Mouse (Mus musculus) activated CD4-positive, CD25-positive, alpha-beta regulatory T cell, adult 4 months (primary cell): ENCODE measurements around the gene Bckdhb. TPM values are rescaled to one million over a fixed set of nuclear protein-coding genes. Genes with fewer than 3 reads are reported as not detected.
"Not testable (repeated sequence)": the region's sequence is repeated elsewhere in the genome, so short reads cannot be mapped to it uniquely, and the experiment has no call there.

Experiments used
- ATAC-seq: one replicate; pipeline ENCODE4 v1.8.0; 2017
- polyA plus RNA-seq, 2 experiments: library from polyadenylated mRNA; unstranded; fragments of 100-300 nt; shearing (Covaris generic); gene quantifications; one replicate each; pipeline ENCODE4 v1.2.1; 2017

Gene Bckdhb
- 10 to 100 TPM in 1 of 2 experiments, 1 to 10 TPM in 1; 9.3 to 10.2 TPM for polyA plus RNA-seq

DNA sequence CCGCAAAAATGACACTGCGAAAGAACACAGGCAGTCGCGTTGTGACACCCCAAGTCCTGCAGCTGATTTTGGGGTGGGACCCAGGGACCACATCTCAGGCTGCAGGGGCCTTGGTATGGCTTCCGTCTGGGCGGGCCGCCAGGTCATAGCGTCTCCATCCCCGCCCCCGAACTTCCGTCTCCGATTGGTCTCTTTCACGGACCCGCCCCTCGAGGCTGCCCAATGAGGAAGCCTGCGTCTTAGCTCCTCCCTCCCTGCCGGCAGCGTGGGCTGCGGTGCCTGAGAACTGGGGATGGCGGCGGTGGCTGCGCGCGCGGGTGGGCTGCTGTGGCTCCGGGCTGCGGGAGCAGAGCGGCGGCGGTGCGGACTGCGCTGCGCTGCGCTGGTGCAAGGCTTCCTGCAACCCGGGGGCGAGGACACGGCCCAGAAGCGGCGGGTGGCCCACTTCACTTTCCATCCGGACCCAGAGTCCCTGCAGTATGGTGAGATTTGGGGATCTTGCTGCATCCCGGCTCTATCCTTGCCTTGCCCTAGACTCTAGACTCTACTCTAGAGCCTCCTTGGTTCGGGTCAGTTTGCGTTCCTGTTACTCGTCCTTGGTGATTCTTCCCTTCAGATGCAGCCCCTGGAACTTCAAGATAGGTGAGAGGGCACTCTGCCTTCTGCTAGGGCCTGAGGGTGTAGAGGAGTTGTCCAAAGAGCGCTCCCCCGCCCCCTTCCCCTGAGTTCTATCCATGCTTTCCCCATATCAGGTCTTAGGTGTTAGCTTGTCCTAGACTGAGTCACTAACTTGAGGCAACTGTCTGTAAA lies at the start of gene Bckdhb:
Gene Bckdhb, plus strand, starts transcription at position 268 of the 810 bp plus-strand sequence.
- peak; percentile 99 for ATAC-seq

DNA sequence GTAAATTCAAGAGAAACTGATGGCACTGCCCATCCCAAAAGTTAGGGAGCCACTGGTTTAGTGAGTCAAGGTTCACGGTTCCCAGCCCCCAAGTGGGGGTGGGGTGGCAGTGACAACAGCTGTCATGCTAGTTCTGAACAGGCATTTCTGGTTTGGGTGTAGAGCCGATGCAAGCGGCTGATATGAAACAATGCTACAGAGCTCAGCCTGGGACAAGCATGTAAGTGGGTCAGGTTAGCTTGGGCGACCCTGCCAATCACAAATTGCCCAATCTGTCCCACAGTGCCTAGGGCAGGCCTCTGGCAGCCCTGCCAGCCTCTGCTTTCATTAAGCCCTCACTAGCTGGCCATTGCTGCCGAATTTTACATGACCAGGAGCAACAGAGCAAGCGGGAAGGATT lies 42.8 kb upstream of the Bckdhb start:
- ATAC-seq: no peak

DNA sequence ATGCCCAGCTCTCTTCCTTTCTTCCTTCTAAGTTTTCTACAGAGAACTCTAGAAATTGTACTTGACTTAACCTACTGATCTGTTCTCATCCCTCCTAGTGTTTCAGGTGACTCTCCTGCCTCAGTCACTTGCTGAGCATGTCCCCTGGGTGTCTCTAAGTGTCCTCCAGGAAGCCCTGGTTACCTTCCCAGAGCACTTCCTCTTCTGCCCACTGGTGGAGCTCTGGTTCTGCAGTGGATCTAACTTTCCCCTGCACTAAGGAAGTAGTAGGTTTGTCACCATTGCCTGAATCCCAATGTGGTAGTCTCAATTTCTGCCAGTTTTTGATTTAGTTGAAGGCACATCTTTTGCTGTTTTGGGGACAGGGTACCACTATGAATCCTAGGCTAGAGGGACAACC lies 38.8 kb upstream of the Bckdhb start:
- ATAC-seq: no peak

DNA sequence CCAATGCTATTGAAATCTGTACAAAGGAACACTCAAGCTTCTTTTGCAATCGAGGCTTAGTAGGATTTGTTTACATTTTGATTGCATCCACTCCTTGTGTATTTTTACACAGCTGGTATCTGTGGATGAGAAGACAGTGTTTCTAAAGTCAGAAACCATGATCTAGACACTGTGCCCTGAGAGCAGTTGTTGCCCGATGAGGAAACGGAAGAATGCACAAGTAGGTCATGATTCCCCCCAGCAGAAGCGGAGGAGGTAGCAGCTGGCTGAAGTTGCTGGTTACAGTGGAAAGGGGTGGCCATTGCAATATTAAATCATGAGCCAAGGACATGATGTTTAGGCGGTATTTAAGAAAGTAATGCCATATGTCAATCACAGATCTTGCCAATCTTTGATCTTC lies 36.7 kb upstream of the Bckdhb start:
- no peak for ATAC-seq

DNA sequence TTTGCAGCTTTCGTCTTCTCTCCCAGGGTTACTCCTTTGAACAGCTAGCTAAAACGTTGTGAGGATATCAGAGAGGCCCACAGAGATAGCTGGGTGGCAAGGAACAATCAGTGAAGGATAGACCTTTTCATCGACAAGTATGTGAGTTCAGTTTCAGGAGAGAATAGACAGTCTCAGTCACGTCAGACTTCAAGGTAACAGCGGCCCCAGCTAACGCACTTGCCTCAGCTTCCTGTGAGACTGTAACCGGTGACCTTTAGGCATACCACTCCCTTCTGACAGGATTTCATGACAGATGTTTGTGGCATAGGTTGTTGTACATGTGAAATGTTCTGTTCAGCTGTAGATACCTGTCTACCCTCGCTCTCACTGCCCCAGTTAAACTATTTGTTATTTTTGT lies 31.9 kb upstream of the Bckdhb start:
- peak; percentile 93 for ATAC-seq

DNA sequence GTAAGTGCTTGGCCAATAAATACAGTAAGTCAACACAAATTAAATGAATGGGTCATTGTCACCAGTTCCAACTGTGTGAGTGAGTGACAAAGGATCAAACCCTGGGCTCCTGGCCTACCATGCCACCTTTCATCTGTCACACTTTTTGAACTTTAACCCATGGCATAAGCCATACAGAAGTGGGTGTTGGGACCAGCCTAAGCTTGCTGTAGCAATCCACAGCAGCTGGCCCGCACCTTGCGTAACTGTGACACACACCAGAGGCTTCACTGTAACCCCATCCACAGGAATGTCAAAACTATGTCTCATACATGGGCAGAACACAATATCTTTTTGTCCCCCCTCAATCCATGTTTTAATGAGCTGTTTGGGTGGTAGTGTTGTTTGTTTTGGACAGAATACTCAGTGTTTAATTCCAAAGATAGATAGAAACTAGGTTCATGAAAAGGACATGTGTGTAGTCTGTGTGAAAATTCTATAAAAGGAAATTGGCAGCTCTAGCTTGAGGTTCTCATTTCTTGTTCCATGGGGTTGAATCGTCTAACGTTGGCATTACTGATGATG lies 31.1 kb upstream of the Bckdhb start:
- peak; percentile 24 for ATAC-seq

DNA sequence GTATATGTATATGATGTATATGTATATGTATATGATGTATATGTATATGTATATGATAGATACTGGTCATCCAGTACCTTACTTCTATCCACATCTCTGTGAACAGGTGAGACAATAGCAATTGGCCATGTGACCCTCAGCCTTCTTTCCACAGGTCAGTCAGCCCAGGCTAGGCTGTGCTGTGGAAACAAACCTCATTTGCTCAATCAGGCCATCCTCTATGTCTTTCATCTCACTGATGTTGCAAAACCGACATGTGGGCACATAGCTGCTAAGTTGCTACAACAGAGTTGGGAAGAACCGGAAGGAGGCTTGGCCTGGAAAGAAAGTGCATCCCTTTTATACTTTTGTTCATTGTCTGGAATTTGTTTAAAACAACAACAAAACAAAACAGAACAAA lies 22.9 kb upstream of the Bckdhb start:
- no peak for ATAC-seq

DNA sequence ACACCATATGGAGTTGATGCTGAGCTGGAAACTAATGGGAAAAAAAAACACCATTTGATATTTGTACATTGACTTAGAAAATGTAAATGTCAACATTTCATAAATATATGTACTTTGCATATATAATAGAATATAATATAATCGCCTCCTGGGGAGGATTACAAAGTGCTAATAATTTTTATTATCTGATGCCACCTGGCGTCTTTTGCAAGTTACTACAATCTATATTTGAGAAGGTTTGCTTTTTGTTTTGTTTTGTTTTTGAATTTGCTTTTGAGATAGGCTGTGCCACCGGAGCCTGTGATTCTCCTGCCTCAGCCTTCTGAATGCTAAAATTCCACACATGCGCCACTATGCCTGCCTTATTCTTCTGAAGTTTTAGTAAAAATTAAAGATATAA lies 19.1 kb upstream of the Bckdhb start:
- ATAC-seq: peak; percentile 65

DNA sequence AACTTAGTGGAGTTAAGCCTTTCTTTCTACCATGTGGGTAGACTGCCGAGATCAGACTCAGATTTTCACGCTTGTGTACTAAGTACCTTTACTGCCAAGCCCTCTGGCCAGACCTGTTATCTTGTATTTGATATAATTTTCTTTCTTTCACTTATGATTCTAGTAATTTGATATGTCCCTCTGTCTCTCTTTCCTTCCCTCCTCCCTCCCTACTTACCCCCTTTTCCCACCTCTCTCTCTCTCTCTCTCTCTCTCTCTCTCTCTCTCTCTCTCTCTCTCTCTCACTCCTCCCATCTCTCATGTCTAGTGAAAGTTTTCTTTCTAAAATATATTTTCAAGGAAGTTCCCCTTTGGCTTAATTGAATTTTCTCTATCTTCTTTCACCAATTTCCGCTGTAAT lies 17.9 kb upstream of the Bckdhb start:
- no peak for ATAC-seq

DNA sequence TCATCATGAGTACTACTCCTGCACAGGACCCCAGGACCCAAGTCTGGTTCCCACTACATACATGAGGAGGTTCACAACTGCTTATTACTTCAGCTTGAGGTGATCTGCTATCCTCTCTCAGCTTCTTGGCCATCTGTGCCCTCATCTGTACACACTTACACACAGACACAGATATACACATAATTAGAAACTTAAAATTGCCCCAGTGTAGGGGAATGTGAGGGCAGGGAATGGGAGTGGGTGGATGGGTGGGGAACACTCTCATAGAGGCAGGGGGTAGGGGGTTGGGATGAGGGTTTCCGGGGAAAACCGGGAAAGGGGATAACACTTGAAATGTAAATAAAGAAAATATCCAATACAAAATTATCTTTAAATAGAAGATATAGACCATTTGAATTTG lies 15.1 kb upstream of the Bckdhb start:
- no peak for ATAC-seq

DNA sequence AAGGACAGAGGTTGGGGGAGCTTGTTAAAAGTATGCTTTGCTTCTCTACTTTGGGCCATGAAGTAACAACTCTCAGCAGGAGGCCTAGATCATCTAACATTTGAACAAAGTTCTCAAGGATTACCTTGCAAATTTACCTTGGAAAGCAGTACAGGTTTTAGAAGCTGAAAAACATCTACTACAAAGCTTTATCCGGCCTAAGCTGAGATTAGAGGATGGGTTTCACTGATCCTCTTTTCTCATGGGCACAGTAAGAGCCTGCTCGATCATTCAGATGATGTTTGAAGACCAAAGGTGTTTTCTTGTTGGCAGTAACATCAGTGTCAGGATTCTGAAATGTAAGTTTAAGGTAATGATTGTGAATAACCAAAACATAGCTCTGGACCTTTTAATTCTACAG lies 14.0 kb upstream of the Bckdhb start:
- no peak for ATAC-seq

DNA sequence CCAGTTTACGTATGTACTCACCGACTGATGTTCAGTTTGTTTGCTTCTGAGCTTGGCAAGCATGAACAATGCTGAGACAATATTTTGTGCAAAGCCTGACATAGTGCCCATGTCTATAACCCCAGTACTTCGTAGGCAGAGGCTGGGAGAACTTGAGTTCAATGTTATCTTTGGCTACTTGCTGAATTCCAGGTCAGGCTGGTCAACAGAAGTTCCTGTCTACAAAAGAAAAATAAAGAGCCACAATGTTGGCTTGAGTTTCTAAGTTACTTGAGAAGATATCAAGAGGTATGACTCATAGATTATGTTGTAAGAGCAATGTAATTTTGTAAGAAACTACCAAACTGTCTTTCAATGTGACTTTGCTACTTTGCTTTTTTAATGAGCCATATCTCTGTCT lies 2.9 kb upstream of the Bckdhb start:
- ATAC-seq: no peak

DNA sequence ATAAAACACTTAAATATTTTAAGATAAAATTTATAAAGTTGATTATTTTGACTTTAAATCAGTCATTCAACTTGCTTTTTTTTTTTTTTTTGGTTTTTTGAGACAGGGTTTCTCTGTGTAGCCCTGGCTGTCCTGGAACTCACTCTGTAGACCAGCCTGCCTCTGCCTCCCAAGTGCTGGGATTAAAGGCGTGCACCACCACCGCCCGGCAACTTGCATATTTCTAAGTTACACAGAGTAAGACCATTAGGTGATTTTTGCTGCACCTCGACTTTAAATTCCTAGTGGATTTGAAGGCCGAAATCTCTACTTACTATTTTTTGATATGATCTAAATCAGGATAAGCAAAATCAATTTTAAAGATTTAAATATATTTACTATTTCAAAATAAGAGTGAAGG lies 589 bp upstream of the Bckdhb start:
- ATAC-seq: no peak

DNA sequence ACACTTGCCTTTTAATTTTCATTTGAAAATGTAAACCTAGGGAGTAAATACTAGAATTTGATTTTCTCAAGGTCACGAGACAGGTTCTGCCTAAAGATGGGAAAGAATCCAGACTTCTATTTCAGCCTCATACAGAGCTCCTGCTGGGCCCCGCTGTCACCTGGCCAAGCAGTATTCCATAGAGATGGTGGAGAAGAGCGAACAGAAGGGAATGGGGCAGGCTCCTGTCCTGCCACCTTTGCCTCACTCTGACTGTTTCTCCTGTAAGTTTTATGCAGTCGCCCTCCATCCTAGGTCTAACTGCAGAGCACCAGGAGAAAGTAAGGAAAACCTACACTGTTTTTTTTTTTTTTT lies 720 bp downstream of the Bckdhb start:
- ATAC-seq: no peak

DNA sequence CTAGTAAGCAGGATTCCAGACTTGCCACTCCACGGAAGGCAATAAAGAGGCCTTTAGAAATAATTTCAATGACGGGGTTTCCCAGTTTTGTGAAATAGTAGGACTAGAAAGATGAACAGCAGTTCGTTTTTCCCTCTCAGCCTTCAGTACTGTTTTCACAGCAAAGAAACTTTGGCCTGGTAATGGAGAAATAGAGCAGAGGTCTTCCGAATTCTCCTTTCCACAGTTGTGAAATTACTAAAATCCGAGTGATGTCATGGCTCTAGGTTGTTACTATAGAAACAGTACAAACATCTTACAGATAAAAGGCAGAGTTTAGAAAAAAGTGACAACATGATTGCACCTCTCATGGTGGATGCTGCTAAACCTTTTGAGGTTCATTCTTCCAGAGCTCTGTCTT lies 1.4 kb downstream of the Bckdhb start:
- no peak for ATAC-seq

DNA sequence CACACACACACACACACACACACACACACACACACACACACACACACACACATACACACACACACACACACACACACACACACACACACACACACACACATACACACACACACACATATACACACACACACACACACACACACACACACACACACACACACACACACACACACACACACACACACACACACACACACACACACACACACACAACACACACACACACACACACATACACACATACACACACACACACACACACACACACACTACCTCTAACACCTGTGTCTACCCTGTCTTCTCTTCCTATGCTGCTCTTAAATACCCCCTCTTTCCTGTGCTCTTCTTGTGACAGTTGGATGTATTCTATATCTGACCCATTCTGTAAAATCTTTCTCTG lies 14.6 kb downstream of the Bckdhb start:
- ATAC-seq: not testable (repeated sequence)

DNA sequence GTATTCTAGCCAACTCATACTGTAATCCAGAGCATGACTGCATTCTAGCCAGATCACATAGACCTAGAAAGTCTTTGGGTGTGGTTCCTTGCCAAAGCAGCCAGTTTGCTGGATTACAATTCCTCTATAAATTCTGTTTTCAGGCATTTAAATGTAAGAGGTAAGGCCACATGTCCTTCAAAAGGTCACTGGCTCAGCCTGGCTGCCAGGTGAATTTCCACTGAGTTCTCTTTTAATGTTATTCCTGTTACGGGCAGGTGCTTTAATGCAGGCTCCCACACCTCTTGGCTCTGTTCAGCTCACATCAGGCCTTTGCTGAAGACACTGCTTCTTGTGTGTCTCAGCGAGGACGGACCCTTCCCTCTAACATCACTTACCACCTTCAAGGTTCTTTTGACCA lies 15.1 kb downstream of the Bckdhb start:
- ATAC-seq: no peak

DNA sequence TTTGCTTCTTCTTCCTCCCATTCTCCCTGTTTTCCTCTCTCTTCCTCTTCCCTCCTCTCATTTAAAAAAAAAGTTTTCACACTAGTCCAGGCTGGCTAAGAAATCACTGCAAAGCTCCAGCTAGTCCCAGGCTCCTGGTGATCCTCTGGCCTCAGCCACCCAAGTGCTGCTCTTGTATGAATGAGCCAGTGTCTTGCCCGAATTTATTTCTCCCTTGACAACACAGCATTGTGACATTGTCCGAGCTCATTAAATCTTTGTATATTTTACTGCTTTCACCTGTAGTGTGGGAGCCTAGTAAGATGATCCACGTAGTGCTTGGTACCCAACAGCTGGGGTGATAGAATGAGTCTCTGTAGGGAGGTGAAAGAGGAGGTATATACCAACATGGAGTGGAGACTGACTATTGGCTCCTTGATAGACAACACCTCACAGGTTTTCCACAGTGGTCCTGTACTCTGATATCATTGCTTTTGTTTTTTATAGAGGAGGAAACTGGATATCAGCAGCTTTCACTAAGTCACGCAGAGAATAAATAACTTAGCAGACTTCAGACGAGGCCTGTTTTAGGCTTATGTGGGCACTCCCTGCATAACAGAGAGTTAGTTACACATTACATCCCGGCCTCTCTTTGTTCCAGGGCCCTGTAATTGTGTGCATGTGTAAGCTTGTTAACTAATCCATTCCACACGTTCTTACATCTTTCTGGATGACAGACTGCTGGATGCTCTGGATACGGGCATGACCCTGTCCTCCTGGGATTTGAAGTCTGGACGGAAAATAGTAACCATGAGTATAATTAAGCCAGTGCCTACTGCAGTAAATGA lies 15.8 kb downstream of the Bckdhb start:
- ATAC-seq: no peak

DNA sequence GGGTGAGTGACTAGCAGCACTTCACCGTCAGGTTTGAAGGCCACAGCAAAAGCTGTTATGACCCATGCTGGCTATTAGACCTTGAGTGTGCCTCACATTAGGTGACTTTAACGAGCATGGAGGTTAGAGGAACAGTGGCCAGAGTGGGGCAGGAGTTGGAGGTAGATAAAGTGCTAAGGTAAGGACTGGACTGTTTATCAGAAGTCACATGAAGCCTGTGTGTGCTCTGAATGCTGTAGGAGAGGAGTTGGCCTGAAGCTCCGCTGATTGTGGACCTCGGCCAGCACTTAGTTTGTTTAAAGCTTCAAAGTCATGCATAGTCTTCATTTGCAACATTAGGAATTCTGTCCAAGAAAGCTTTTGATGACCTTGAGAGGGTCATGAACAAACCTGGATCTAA lies 26.4 kb downstream of the Bckdhb start:
- ATAC-seq: no peak

DNA sequence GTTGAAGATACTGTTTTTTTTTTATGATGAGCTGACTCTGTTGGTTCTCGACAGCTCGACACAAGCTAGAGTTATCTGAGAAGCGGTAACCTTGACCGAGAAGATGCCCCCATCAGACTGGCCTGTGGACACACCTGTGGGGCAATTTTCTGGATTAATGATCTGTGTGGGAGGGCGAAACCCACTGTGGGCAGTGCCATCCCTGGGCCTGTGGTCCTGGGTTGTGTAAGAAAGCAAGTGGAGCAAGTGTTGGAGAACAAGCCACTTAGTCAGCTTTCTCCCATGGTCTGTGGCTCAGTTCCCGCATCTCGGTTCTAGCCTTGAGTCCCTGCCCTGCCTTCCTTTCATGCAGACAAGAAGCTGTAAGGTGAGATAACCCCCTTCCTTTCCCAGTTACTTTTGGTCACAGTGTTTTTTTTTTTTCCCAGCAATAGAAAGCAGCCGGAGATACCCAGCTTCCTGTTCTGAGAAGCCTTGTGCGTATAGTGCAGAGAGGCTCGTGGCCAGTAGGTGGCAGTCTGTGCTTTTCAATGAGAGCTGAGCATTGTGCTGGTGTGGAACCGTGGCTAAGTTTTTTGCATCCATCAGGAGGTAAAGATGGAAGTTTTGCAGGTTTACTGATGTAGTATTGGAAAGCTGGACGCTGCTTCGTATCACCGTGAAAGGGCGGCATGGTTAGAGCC lies 31.8 kb downstream of the Bckdhb start:
- ATAC-seq: peak; percentile 97

DNA sequence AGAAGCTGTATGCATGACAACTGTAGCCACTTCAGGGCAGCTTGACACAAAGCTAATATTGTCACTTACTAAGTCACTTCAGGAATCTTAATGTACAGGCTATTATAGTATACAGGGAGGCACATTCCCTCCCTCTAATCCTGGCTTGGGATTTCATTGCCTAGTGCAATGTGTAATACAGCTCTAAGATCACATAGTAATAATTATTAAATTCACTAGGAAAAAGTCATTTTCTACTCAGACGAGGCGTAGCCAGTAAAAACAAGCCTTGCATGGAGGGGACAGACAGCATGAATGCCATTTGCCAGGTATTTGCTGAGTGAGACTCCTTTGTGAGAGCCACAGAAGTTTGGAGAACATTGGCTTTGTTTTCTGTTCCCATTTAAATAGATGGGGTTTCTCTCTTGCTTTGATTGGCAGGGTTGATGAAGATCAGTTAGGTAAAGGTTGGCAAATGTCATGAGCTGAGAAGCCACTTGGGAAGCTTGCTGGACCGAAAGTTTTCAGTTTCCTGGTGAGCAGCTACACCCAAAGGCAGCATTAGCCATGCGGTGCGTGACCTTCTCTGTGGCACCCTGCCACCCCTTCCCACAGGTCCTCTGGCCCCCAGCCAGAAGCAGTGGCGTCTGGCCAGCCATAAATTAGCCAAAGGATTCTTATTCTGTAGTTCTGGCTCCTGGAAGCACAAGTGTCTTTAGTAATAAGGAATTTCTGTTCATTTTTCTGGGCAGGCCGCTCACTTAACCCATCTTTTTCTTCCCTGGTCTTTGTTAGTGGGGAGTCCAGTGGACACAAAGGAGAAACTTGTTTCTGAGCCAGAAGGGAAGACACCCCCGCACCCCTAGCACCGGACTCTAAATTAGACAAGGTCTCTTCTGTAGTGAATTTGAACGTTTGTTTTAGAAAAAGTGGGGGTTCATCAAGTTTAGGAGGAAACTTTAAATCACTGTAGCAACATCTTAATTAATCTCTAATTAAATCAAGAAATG lies 37.4 kb downstream of the Bckdhb start:
- ATAC-seq: no peak

DNA sequence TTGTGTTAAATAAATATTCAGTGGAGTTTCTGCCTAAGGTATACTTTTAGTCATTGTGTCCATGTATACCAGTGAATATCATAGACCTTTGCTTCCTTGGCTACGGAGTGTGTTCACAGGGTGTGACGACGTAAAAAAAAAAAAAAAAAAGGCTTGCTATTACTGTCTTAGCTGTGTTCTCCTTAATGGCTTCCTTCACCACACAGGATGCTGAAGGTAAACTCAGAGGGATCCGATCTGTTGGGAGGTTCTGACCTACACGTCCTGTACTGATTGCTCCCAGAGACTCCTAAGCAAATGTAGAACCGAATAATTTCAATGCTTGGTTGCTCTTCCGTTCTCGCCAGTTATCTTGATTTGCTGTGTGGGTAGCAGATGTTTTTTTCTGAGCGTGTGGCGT lies 38.4 kb downstream of the Bckdhb start:
- no peak for ATAC-seq
